Mouse (Mus musculus): ENCODE measurements at regions not wholly inside any gene's neighbourhood (a gene's known extent, or its start where the extent isn't known, plus 50 kb on each side); places are given as distances from the start of the nearest gene placed in this dataset.

GRCm38 (mm10) chr3:65449176-65449575, 56.8 kb upstream of the Ssr3 start:
- H3K27ac ChIP-seq (ENCODE audit: low read depth, low read length), result no peak overlapping the region
- no peaks in the 10 kb centered on the region; the same call in 1 of the 2 replicates for H3K9me3 ChIP-seq (ENCODE audit: control insufficient read depth)
- TF ChIP-seq CTCF (IDR thresholded peaks at IDR 0.05; ENCODE audit: low read depth), result no peak
- no peak for ATAC-seq
- 100% methylated on average over 1 of the region's 1 CpGs for WGBS
- H3K9ac ChIP-seq (ENCODE audit: low read depth, low read length), result no peak overlapping the region
- H3K4me3 ChIP-seq (ENCODE audit: low read depth, low read length), result no peak overlapping the region
- no peak overlapping the region for H3K4me2 ChIP-seq (replicated peaks; ENCODE audit: low read depth)
- no peaks in the 10 kb centered on the region for H3K4me1 ChIP-seq (replicated peaks; ENCODE audit: control insufficient read depth, insufficient read depth, low read length)
- H3K27me3 ChIP-seq (replicated peaks; ENCODE audit: control insufficient read depth, insufficient read depth, low read length), result no peaks in the 10 kb centered on the region
- no peaks in the 10 kb centered on the region for H3K36me3 ChIP-seq (ENCODE audit: control insufficient read depth, insufficient read depth)

GRCm38 (mm10) chr3:65443701-65444100, 51.3 kb upstream of the Ssr3 start:
- no peak for TF ChIP-seq CTCF (IDR thresholded peaks at IDR 0.05; ENCODE audit: low read depth)
- Histone ChIP-seq H3K4me3 (ENCODE audit: low read depth, low read length) (no peak overlapping the region), H3K9ac (ENCODE audit: low read depth, low read length) (no peak overlapping the region), H3K27ac (ENCODE audit: low read depth, low read length) (no peak overlapping the region), H3K27me3 (replicated peaks; ENCODE audit: control insufficient read depth, insufficient read depth, low read length) (no peaks in the 10 kb centered on the region), H3K4me1 (replicated peaks; ENCODE audit: control insufficient read depth, insufficient read depth, low read length) (no peaks in the 10 kb centered on the region), H3K4me2 (replicated peaks; ENCODE audit: low read depth) (no peak overlapping the region), H3K36me3 (ENCODE audit: control insufficient read depth, insufficient read depth) (no peaks in the 10 kb centered on the region), H3K9me3 (ENCODE audit: control insufficient read depth) (no peaks in the 10 kb centered on the region)
- WGBS, result 60% methylated on average over 1 of the region's 1 CpGs
- ATAC-seq, result no peak

- Histone ChIP-seq H3K4me2 (replicated peaks; ENCODE audit: low read depth) (no peak overlapping the region), H3K27me3 (replicated peaks; ENCODE audit: control insufficient read depth, insufficient read depth, low read length) (no peaks in the 10 kb centered on the region), H3K4me3 (ENCODE audit: low read depth, low read length) (no peak overlapping the region), H3K36me3 (ENCODE audit: control insufficient read depth, insufficient read depth) (no peaks in the 10 kb centered on the region), H3K4me1 (replicated peaks; ENCODE audit: control insufficient read depth, insufficient read depth, low read length) (no peaks in the 10 kb centered on the region), H3K9ac (ENCODE audit: low read depth, low read length) (no peak overlapping the region), H3K27ac (ENCODE audit: low read depth, low read length) (no peak overlapping the region), H3K9me3 (ENCODE audit: control insufficient read depth) (no peaks in the 10 kb centered on the region)
- 72% methylated on average over 8 of the region's 8 CpGs for WGBS
- no peak for ATAC-seq
- TF ChIP-seq CTCF (IDR thresholded peaks at IDR 0.05; ENCODE audit: low read depth), result no peak
Measured at GRCm38 (mm10) chr3:65442946-65443345, 50.5 kb upstream of the Ssr3 start.

GRCm38 (mm10) chr3:65442269-65442668, 49.8 kb upstream of the Ssr3 start:
- Histone ChIP-seq H3K4me3 (ENCODE audit: low read depth, low read length) (no peak overlapping the region), H3K9me3 (ENCODE audit: control insufficient read depth) (no peaks in the 10 kb centered on the region), H3K36me3 (ENCODE audit: control insufficient read depth, insufficient read depth) (no peaks in the 10 kb centered on the region), H3K27me3 (replicated peaks; ENCODE audit: control insufficient read depth, insufficient read depth, low read length) (no peaks in the 10 kb centered on the region), H3K4me2 (replicated peaks; ENCODE audit: low read depth) (no peak overlapping the region), H3K27ac (ENCODE audit: low read depth, low read length) (no peak overlapping the region), H3K4me1 (replicated peaks; ENCODE audit: control insufficient read depth, insufficient read depth, low read length) (no peaks in the 10 kb centered on the region), H3K9ac (ENCODE audit: low read depth, low read length) (no peak overlapping the region)
- TF ChIP-seq CTCF (IDR thresholded peaks at IDR 0.05; ENCODE audit: low read depth), result no peak
- WGBS, result 63% methylated on average over 4 of the region's 4 CpGs
- no peak for ATAC-seq
